7 mouse cellular contexts compared by ENCODE assay signal in the genomic region with DNA sequence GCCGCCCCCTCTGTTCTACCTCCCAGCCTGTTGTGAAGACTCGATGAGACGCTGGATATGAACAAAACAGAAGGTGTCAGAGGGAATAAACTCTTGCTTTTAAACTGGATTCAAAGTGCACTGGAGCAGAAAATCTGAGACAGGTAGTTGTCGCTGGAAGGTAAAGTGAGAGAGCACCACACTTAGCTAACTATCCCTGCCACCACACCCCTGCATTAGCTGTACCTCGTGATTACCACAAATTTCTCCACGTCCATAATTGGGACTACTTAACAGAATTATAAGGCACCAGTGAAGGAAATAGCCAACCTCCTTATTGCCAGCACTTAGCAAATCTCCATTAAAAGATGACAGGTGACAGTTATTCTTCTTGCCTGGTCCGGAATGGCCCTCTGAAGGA. TPM values are rescaled to one million over a fixed set of nuclear protein-coding genes. Genes with fewer than 3 reads are reported as not detected.
A peak's percentile ranks its signal among the peaks of the same experiment; 100 is the strongest.
DNase-seq lines count a peak whose midpoint lies in the region; ATAC-seq and TF ChIP-seq lines count a peak whose summit lies in the region.

No protein-coding gene starts in this region.

- no peak overlapping the region for H3K27ac ChIP-seq in lung, embryonic 15.5 days
- no peak overlapping the region for H3K27ac ChIP-seq in embryonic facial prominence, embryonic 15.5 days (replicated peaks)
- no peak overlapping the region for H3K27ac ChIP-seq in limb, embryonic 11.5 days (replicated peaks; ENCODE audit: low read depth, low read length)
- no peak overlapping the region for H3K27ac ChIP-seq in olfactory bulb, adult 2 months (ENCODE audit: insufficient read depth, low read depth, low read length)

- H3K4me3 ChIP-seq in lung, embryonic 15.5 days, result peak overlapping the region; percentile 78
- peak overlapping the region; percentile 85 for H3K4me3 ChIP-seq in embryonic facial prominence, embryonic 15.5 days (replicated peaks)
- peak overlapping the region; percentile 81 for H3K4me3 ChIP-seq in limb, embryonic 11.5 days (ENCODE audit: low read depth, low read length)
- peak overlapping the region; percentile 80 for H3K4me3 ChIP-seq in olfactory bulb, adult 2 months (ENCODE audit: insufficient read depth, low read depth, low read length)

- DNase-seq in lung, postnatal 14 days, result no peak
- DNase-seq in limb, embryonic 11.5 days (ENCODE audit: low spot score), result no peak
- no peak for DNase-seq in cerebellum, postnatal 36 days
- DNase-seq in left cerebral cortex, adult 18-20 months (ENCODE audit: low spot score in 2 of 2), result no peak

- TF ChIP-seq POLR2A in olfactory bulb, adult 2 months (IDR thresholded peaks at IDR 0.05; ENCODE audit: insufficient read depth, low read depth, low read length), result no peak

- 15% methylated on average over 7 of the region's 7 CpGs for WGBS in lung, embryonic 15.5 days
- 15% methylated on average over 7 of the region's 7 CpGs for WGBS in embryonic facial prominence, embryonic 15.5 days
- WGBS in limb, embryonic 11.5 days, result 23% methylated on average over 7 of the region's 7 CpGs
- WGBS in olfactory bulb, adult 2 months, result 13% methylated on average over 7 of the region's 7 CpGs

- H3K4me2 ChIP-seq in lung, embryonic 15.5 days, result peak overlapping the region; percentile 76
- peak overlapping the region; percentile 83 for H3K4me2 ChIP-seq in embryonic facial prominence, embryonic 15.5 days (replicated peaks)
- peak overlapping the region; percentile 81 for H3K4me2 ChIP-seq in limb, embryonic 11.5 days (ENCODE audit: low read depth, severe bottlenecking)

- peak overlapping the region; percentile 66 for H3K9ac ChIP-seq in lung, embryonic 15.5 days
- peak overlapping the region; percentile 75 for H3K9ac ChIP-seq in embryonic facial prominence, embryonic 15.5 days
- peak overlapping the region; percentile 82 for H3K9ac ChIP-seq in limb, embryonic 11.5 days (ENCODE audit: low read length)

- H3K36me3 ChIP-seq in lung, embryonic 15.5 days, result peaks cover 9% of the 10 kb centered on the region
- H3K36me3 ChIP-seq in embryonic facial prominence, embryonic 15.5 days, result peaks cover 18% of the 10 kb centered on the region
- no peaks in the 10 kb centered on the region; the same call in 1 of the 2 replicates for H3K36me3 ChIP-seq in limb, embryonic 11.5 days (ENCODE audit: control insufficient read depth, insufficient read depth, low read length)

- no peaks in the 10 kb centered on the region for H3K9me3 ChIP-seq in lung, embryonic 15.5 days
- no peaks in the 10 kb centered on the region for H3K9me3 ChIP-seq in embryonic facial prominence, embryonic 15.5 days (replicated peaks)
- H3K9me3 ChIP-seq in limb, embryonic 11.5 days (ENCODE audit: control insufficient read depth, low read length), result no peaks in the 10 kb centered on the region

- no peaks in the 10 kb centered on the region for H3K27me3 ChIP-seq in lung, embryonic 15.5 days
- no peaks in the 10 kb centered on the region for H3K27me3 ChIP-seq in embryonic facial prominence, embryonic 15.5 days
- H3K27me3 ChIP-seq in limb, embryonic 11.5 days (ENCODE audit: control insufficient read depth, insufficient read depth, low read length), result no peaks in the 10 kb centered on the region

- no peak for ATAC-seq in lung, embryonic 15.5 days (ENCODE audit: borderline replicate concordance, extremely low read depth, low FRiP score, low TSS enrichment)
- ATAC-seq in embryonic facial prominence, embryonic 15.5 days (ENCODE audit: insufficient number of reproducible peaks, low FRiP score, low TSS enrichment, low read depth), result no peak
- no peak for ATAC-seq in limb, embryonic 11.5 days (ENCODE audit: insufficient number of reproducible peaks, low FRiP score, low TSS enrichment, low read depth)

- TF ChIP-seq CTCF in olfactory bulb, adult 2 months (IDR thresholded peaks at IDR 0.05; ENCODE audit: insufficient read depth, low read depth, low read length), result no peak

- H3K4me1 ChIP-seq in lung, embryonic 15.5 days, result peaks cover 27% of the 10 kb centered on the region
- peaks cover 22% of the 10 kb centered on the region for H3K4me1 ChIP-seq in embryonic facial prominence, embryonic 15.5 days
- H3K4me1 ChIP-seq in limb, embryonic 11.5 days (ENCODE audit: control insufficient read depth, insufficient read depth, low read length), result peaks cover 8% of the 10 kb centered on the region
- H3K4me1 ChIP-seq in olfactory bulb, adult 2 months (ENCODE audit: control insufficient read depth, insufficient read depth, low read length), result no peaks in the 10 kb centered on the region

RNA-seq across cellular contexts. Expression of a gene that starts 0.6 kb away (rescaled TPM):
- 16.6 and 18.1 TPM in 2 replicates for polyA plus RNA-seq in lung, embryonic 15.5 days (2015; fragmentation: Nextera tagmentation; extraction: Ambion mirVana)
- 8.6 TPM in 2 replicates for polyA plus RNA-seq in embryonic facial prominence, embryonic 15.5 days (2015; fragmentation: Nextera tagmentation; extraction: Ambion mirVana)
- polyA plus RNA-seq in limb, embryonic 11.5 days (2014; fragmentation: Nextera tagmentation; extraction: Ambion mirVana), result 17.8 and 20.6 TPM in 2 replicates
- not detected in 2 replicates for polyA plus RNA-seq in olfactory bulb, adult 2 months (2012; ENCODE audit: insufficient read depth, insufficient read length, low replicate concordance, missing spikeins)
- 1 to 10 TPM in 1 of 2 experiments, under 1 TPM in 1; 0.51 to 1.3 TPM for total RNA-seq in left cerebral cortex, adult 18-20 months (2021)

RNA-seq across cellular contexts. Expression of a gene that starts 0.6 kb away (rescaled TPM):
- polyA plus RNA-seq in lung, embryonic 15.5 days (2015; fragmentation: Nextera tagmentation; extraction: Ambion mirVana), result 84.1 and 90.0 TPM in 2 replicates
- 60.3 and 63.8 TPM in 2 replicates for polyA plus RNA-seq in embryonic facial prominence, embryonic 15.5 days (2015; fragmentation: Nextera tagmentation; extraction: Ambion mirVana)
- polyA plus RNA-seq in limb, embryonic 11.5 days (2014; fragmentation: Nextera tagmentation; extraction: Ambion mirVana), result 112 TPM in 2 replicates
- not detected in 2 replicates for polyA plus RNA-seq in olfactory bulb, adult 2 months (2012; ENCODE audit: insufficient read depth, insufficient read length, low replicate concordance, missing spikeins)
- total RNA-seq in left cerebral cortex, adult 18-20 months (2021), result 1 to 10 TPM; 5.3 to 8.0 TPM

RNA-seq across cellular contexts. Expression of a gene that starts 54.7 kb away (rescaled TPM):
- polyA plus RNA-seq in lung, embryonic 15.5 days (2015; fragmentation: Nextera tagmentation; extraction: Ambion mirVana), result 60.9 and 62.0 TPM in 2 replicates
- 61.3 and 63.8 TPM in 2 replicates for polyA plus RNA-seq in embryonic facial prominence, embryonic 15.5 days (2015; fragmentation: Nextera tagmentation; extraction: Ambion mirVana)
- polyA plus RNA-seq in limb, embryonic 11.5 days (2014; fragmentation: Nextera tagmentation; extraction: Ambion mirVana), result 45.2 and 51.2 TPM in 2 replicates
- polyA plus RNA-seq in olfactory bulb, adult 2 months (2012; ENCODE audit: insufficient read depth, insufficient read length, low replicate concordance, missing spikeins), result not detected in 2 replicates
- 10 to 100 TPM; 20.9 to 23.8 TPM for total RNA-seq in left cerebral cortex, adult 18-20 months (2021)

RNA-seq across cellular contexts. Expression of a gene that starts 55.3 kb away (rescaled TPM):
- 0.34 and 0.62 TPM in 2 replicates for polyA plus RNA-seq in lung, embryonic 15.5 days (2015; fragmentation: Nextera tagmentation; extraction: Ambion mirVana)
- 0.27 and 0.41 TPM in 2 replicates for polyA plus RNA-seq in embryonic facial prominence, embryonic 15.5 days (2015; fragmentation: Nextera tagmentation; extraction: Ambion mirVana)
- polyA plus RNA-seq in limb, embryonic 11.5 days (2014; fragmentation: Nextera tagmentation; extraction: Ambion mirVana), result 0.49 and 0.79 TPM in 2 replicates
- not detected in 2 replicates for polyA plus RNA-seq in olfactory bulb, adult 2 months (2012; ENCODE audit: insufficient read depth, insufficient read length, low replicate concordance, missing spikeins)
- total RNA-seq in left cerebral cortex, adult 18-20 months (2021), result under 1 TPM in 1 of 2 experiments, not detected in 1; 0.70 TPM

Comparison
In these comparisons a context has a peak if more than half of its experiments do, and no peak if none do; other contexts are left out.
1. RNA of a gene that starts 0.6 kb away (polyA plus RNA-seq): 112 TPM in limb, embryonic 11.5 days, 84.1 to 90.0 TPM in lung, embryonic 15.5 days and 60.3 to 63.8 TPM in embryonic facial prominence, embryonic 15.5 days; not detected in olfactory bulb, adult 2 months; every median in the first group is over 10 times any median in the second.
2. Peak in every context shown above with its lines, with median percentiles within 50 percentile points of each other: H3K4me2 ChIP-seq, H3K4me3 ChIP-seq and H3K9ac ChIP-seq.